Mouse (Mus musculus) thymus, postnatal 10 days (tissue): ENCODE measurements around the gene Lmx1a.

ENCODE experiments used
- DNase-seq, 2 experiments: peaks; one replicate each; pipeline ENCODE4 v3.0.0; 2021; ENCODE audit warnings: low spot score in 2 of 2

Lmx1a gene

GRCm38 (mm10) chr1:167878354-167878753, 189.3 kb downstream of the Lmx1a start:
- no peak for DNase-seq

- DNase-seq, result no peak
Measured at GRCm38 (mm10) chr1:167885776-167886175, 196.7 kb downstream of the Lmx1a start.

GRCm38 (mm10) chr1:167888120-167888519, 199.1 kb downstream of the Lmx1a start:
- no peak for DNase-seq

GRCm38 (mm10) chr1:167888816-167889215, 199.8 kb downstream of the Lmx1a start:
- DNase-seq, result no peak

- DNase-seq, result no peak
Measured at GRCm38 (mm10) chr1:167896234-167896633, 207.2 kb downstream of the Lmx1a start.
